Mouse (Mus musculus): Measurements from ENCODE around the gene Vmo1. TPM values are rescaled to one million over a fixed set of nuclear protein-coding genes. Genes with fewer than 3 reads are reported as not detected.

Vmo1 gene
- polyA plus RNA-seq, 1 experiment from 2014 or later: 0.30 TPM

Other genes with a start within 250 kb of the Vmo1 start
- 0.06 TPM in 1 of 2 replicates, not detected in the other for gene Alox12e, start 192.0 kb downstream of the Vmo1 start, polyA plus RNA-seq (2016; fragmentation: Nextera tagmentation; extraction: Ambion mirVana)
- not detected in 2 replicates for gene Alox15, start 162.6 kb downstream of the Vmo1 start, polyA plus RNA-seq (2016; fragmentation: Nextera tagmentation; extraction: Ambion mirVana)
- 63.0 and 65.1 TPM in 2 replicates for gene Pelp1, start 104.6 kb downstream of the Vmo1 start, polyA plus RNA-seq (2016; fragmentation: Nextera tagmentation; extraction: Ambion mirVana)
- 24.6 and 25.5 TPM in 2 replicates for gene Arrb2, start 82.0 kb downstream of the Vmo1 start, polyA plus RNA-seq (2016; fragmentation: Nextera tagmentation; extraction: Ambion mirVana)
- 48.4 and 51.5 TPM in 2 replicates for gene Med11, start 62.7 kb downstream of the Vmo1 start, polyA plus RNA-seq (2016; fragmentation: Nextera tagmentation; extraction: Ambion mirVana)
- gene Zmynd15, start 55.2 kb downstream of the Vmo1 start, polyA plus RNA-seq (2016; fragmentation: Nextera tagmentation; extraction: Ambion mirVana): 0.09 TPM in 1 of 2 replicates, not detected in the other
- 0.49 TPM in 2 replicates for gene Cxcl16, start 54.6 kb downstream of the Vmo1 start, polyA plus RNA-seq (2016; fragmentation: Nextera tagmentation; extraction: Ambion mirVana)
- gene Tm4sf5, start 9.4 kb downstream of the Vmo1 start, polyA plus RNA-seq (2016; fragmentation: Nextera tagmentation; extraction: Ambion mirVana): 0.98 and 1.2 TPM in 2 replicates
- 0.16 and 0.19 TPM in 2 replicates for gene Gltpd2, start 4.6 kb upstream of the Vmo1 start, polyA plus RNA-seq (2016; fragmentation: Nextera tagmentation; extraction: Ambion mirVana)
- gene Psmb6, start 10.8 kb upstream of the Vmo1 start, polyA plus RNA-seq (2016; fragmentation: Nextera tagmentation; extraction: Ambion mirVana): 1,140 and 1,215 TPM in 2 replicates
- gene Gm40193, start 18.3 kb upstream of the Vmo1 start, polyA plus RNA-seq (2016; fragmentation: Nextera tagmentation; extraction: Ambion mirVana): not detected in 2 replicates
- 1.4 and 2.0 TPM in 2 replicates for gene Pld2, start 25.4 kb upstream of the Vmo1 start, polyA plus RNA-seq (2016; fragmentation: Nextera tagmentation; extraction: Ambion mirVana)
- 15.1 and 17.2 TPM in 2 replicates for gene Mink1, start 48.3 kb upstream of the Vmo1 start, polyA plus RNA-seq (2016; fragmentation: Nextera tagmentation; extraction: Ambion mirVana)
- gene 4930544D05Rik, start 101.2 kb upstream of the Vmo1 start, polyA plus RNA-seq (2016; fragmentation: Nextera tagmentation; extraction: Ambion mirVana): not detected in 2 replicates
- not detected in 2 replicates for gene Chrne, start 104.6 kb upstream of the Vmo1 start, polyA plus RNA-seq (2016; fragmentation: Nextera tagmentation; extraction: Ambion mirVana)
- 0.18 and 0.75 TPM in 2 replicates for gene Gp1ba, start 124.5 kb upstream of the Vmo1 start, polyA plus RNA-seq (2016; fragmentation: Nextera tagmentation; extraction: Ambion mirVana)
- 85.0 and 104 TPM in 2 replicates for gene Rnf167, start 132.6 kb upstream of the Vmo1 start, polyA plus RNA-seq (2016; fragmentation: Nextera tagmentation; extraction: Ambion mirVana)
- 136 and 160 TPM in 2 replicates for gene Slc25a11, start 132.9 kb upstream of the Vmo1 start, polyA plus RNA-seq (2016; fragmentation: Nextera tagmentation; extraction: Ambion mirVana)
- gene Pfn1, start 140.0 kb upstream of the Vmo1 start, polyA plus RNA-seq (2016; fragmentation: Nextera tagmentation; extraction: Ambion mirVana): 2,132 and 2,568 TPM in 2 replicates
- gene Eno3, start 142.6 kb upstream of the Vmo1 start, polyA plus RNA-seq (2016; fragmentation: Nextera tagmentation; extraction: Ambion mirVana): 67.8 and 75.6 TPM in 2 replicates
- gene Spag7, start 154.8 kb upstream of the Vmo1 start, polyA plus RNA-seq (2016; fragmentation: Nextera tagmentation; extraction: Ambion mirVana): 182 and 196 TPM in 2 replicates
- gene Camta2, start 173.5 kb upstream of the Vmo1 start, polyA plus RNA-seq (2016; fragmentation: Nextera tagmentation; extraction: Ambion mirVana): 8.9 and 11.6 TPM in 2 replicates
- 1.1 and 1.2 TPM in 2 replicates for gene Inca1, start 185.5 kb upstream of the Vmo1 start, polyA plus RNA-seq (2016; fragmentation: Nextera tagmentation; extraction: Ambion mirVana)
- gene Kif1c, start 185.9 kb upstream of the Vmo1 start, polyA plus RNA-seq (2016; fragmentation: Nextera tagmentation; extraction: Ambion mirVana): 2.0 and 2.2 TPM in 2 replicates
- 3.0 and 5.1 TPM in 2 replicates for gene Zfp3, start 249.6 kb upstream of the Vmo1 start, polyA plus RNA-seq (2016; fragmentation: Nextera tagmentation; extraction: Ambion mirVana)

All from limb, embryonic 10.5 days (tissue).